Mouse (Mus musculus) liver, postnatal 0 days (tissue): ENCODE results near the gene Hist1h3g.

ENCODE experiments used
- CTCF ChIP-seq: sonication (generic); IDR thresholded peaks from 2 replicates; pipeline ENCODE4 v1.5.1; 2016; ENCODE audit warnings: antibody characterized with exemption, low read depth
- EP300 ChIP-seq: IDR thresholded peaks from 2 replicates; pipeline ENCODE4 v1.6.1; 2016; ENCODE audit warnings: antibody characterized with exemption, low read depth, mild to moderate bottlenecking

DNA sequence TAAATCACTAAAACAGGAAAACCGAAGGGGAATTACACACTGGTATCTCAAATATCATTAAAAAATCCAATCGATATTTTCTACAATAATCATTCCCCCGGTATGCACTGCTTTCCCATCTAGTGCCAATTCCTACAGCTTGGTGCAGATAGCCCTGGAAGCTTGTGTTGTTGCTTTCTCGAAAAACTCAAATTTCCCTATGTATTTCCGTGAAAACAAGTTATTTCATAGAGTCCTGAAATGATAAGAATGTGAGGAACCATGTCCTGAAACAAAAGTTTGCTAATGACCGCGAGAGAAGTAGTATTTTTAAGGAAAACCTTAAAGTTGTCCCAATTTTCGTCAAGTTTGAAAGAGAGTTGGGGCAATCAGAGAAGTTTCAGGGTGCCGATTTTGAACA lies 19.2 kb downstream of the Hist1h3g start:
- no peak for TF ChIP-seq CTCF
- TF ChIP-seq EP300, result no peak
